Mouse (Mus musculus): ENCODE measurements around the gene BC107364. TPM values are rescaled to one million over a fixed set of nuclear protein-coding genes. Genes with fewer than 3 reads are reported as not detected.
"Not testable (repeated sequence)": the region's sequence is repeated elsewhere in the genome, so short reads cannot be mapped to it uniquely, and the experiment has no call there.

Gene BC107364
- polyA plus RNA-seq, 1 experiment: not detected

GRCm38 (mm10) chr3:96398911-96399310 lies 53.2 kb downstream of the BC107364 start:
- 0 out of 2 replicates have a peak, but pooled peaks cover 3% of the 10 kb centered on the region for H3K4me1 ChIP-seq (ENCODE audit: control insufficient read depth, insufficient read depth, insufficient read length)
- no peak overlapping the region for H3K4me3 ChIP-seq (ENCODE audit: extremely low read depth, insufficient read depth, insufficient read length)
- no peak overlapping the region for H3K27ac ChIP-seq (ENCODE audit: insufficient read depth, low read length)
- TF ChIP-seq POLR2A (IDR thresholded peaks at IDR 0.05; ENCODE audit: low read depth, low read length): no peak
- TF ChIP-seq CTCF (IDR thresholded peaks at IDR 0.05; ENCODE audit: extremely low read depth, insufficient read depth, insufficient read length, insufficient replicate concordance): no peak
- H3K27me3 ChIP-seq (ENCODE audit: control insufficient read depth, insufficient read depth, low read length): peaks cover 19% of the 10 kb centered on the region
- WGBS: 8% methylated on average over 5 of the region's 5 CpGs
- no peak for DNase-seq (ENCODE audit: low read depth in 1 of 2, low spot score in 2 of 2)
- H3K36me3 ChIP-seq (ENCODE audit: control insufficient read depth, insufficient read depth, low read length): no peaks in the 10 kb centered on the region

GRCm38 (mm10) chr3:96396857-96397256 lies 55.2 kb downstream of the BC107364 start:
- Histone ChIP-seq H3K4me3 (ENCODE audit: extremely low read depth, insufficient read depth, insufficient read length) (no peak overlapping the region), H3K27me3 (ENCODE audit: control insufficient read depth, insufficient read depth, low read length) (peaks cover 8% of the 10 kb centered on the region; the same call in 1 of the 2 replicates), H3K4me1 (ENCODE audit: control insufficient read depth, insufficient read depth, insufficient read length) (0 out of 2 replicates have a peak, but pooled peaks cover 2% of the 10 kb centered on the region), H3K36me3 (ENCODE audit: control insufficient read depth, insufficient read depth, low read length) (no peaks in the 10 kb centered on the region), H3K27ac (ENCODE audit: insufficient read depth, low read length) (no peak overlapping the region)
- TF ChIP-seq CTCF (IDR thresholded peaks at IDR 0.05; ENCODE audit: extremely low read depth, insufficient read depth, insufficient read length, insufficient replicate concordance): no peak
- TF ChIP-seq POLR2A (IDR thresholded peaks at IDR 0.05; ENCODE audit: low read depth, low read length): no peak
- no peak for DNase-seq (ENCODE audit: low read depth in 1 of 2, low spot score in 2 of 2)
- WGBS: 87% methylated on average over 7 of the region's 7 CpGs

- not testable (repeated sequence) for H3K27me3 ChIP-seq (ENCODE audit: control insufficient read depth, insufficient read depth, low read length); H3K4me3 ChIP-seq (ENCODE audit: extremely low read depth, insufficient read depth, insufficient read length); H3K4me1 ChIP-seq (ENCODE audit: control insufficient read depth, insufficient read depth, insufficient read length); H3K36me3 ChIP-seq (ENCODE audit: control insufficient read depth, insufficient read depth, low read length); H3K27ac ChIP-seq (ENCODE audit: insufficient read depth, low read length); DNase-seq (ENCODE audit: low read depth in 1 of 2, low spot score in 2 of 2)
- WGBS: no CpG with 5 or more reads among the region's 18 CpGs
Observed at GRCm38 (mm10) chr3:96387202-96387601, 64.9 kb downstream of the BC107364 start.

Other genes starting within 250 kb of the BC107364 start
- gene Bola1, start 232.6 kb downstream of the BC107364 start, polyA plus RNA-seq (2012; rRNA removed): 24.6 and 38.8 TPM in 2 replicates
- gene Hist2h2ab, start 232.4 kb downstream of the BC107364 start, polyA plus RNA-seq (2012; rRNA removed): 3.0 and 5.2 TPM in 2 replicates
- 31.1 and 44.3 TPM in 2 replicates for gene Hist2h2ac, start 231.4 kb downstream of the BC107364 start, polyA plus RNA-seq (2012; rRNA removed)
- 3.3 and 4.2 TPM in 2 replicates for gene Hist2h2be, start 231.2 kb downstream of the BC107364 start, polyA plus RNA-seq (2012; rRNA removed)
- gene Hist2h3c2, start 213.2 kb downstream of the BC107364 start, polyA plus RNA-seq (2012; rRNA removed): 66.4 and 158 TPM in 2 replicates
- gene Hist2h2aa2, start 212.0 kb downstream of the BC107364 start, polyA plus RNA-seq (2012; rRNA removed): 169 and 177 TPM in 2 replicates
- 95.6 and 174 TPM in 2 replicates for gene Hist2h2aa1, start 206.8 kb downstream of the BC107364 start, polyA plus RNA-seq (2012; rRNA removed)
- not detected in 2 replicates for gene Hist2h3c1, start 205.6 kb downstream of the BC107364 start, polyA plus RNA-seq (2012; rRNA removed)
- 9.3 and 15.4 TPM in 2 replicates for gene Hist2h4, start 189.0 kb downstream of the BC107364 start, polyA plus RNA-seq (2012; rRNA removed)
- gene Hist2h3b, start 183.7 kb downstream of the BC107364 start, polyA plus RNA-seq (2012; rRNA removed): 102 and 177 TPM in 2 replicates
- gene Hist2h2bb, start 182.6 kb downstream of the BC107364 start, polyA plus RNA-seq (2012; rRNA removed): 14.7 and 15.9 TPM in 2 replicates
- 5.2 and 6.0 TPM in 2 replicates for gene Fcgr1, start 158.3 kb downstream of the BC107364 start, polyA plus RNA-seq (2012; rRNA removed)
- gene Hfe2, start 72.9 kb upstream of the BC107364 start, polyA plus RNA-seq (2012; rRNA removed): 0.18 and 0.32 TPM in 2 replicates
- 423 and 439 TPM in 2 replicates for gene Txnip, start 105.7 kb upstream of the BC107364 start, polyA plus RNA-seq (2012; rRNA removed)
- 0.18 TPM in 1 of 2 replicates, not detected in the other for gene Gm16253, start 124.7 kb upstream of the BC107364 start, polyA plus RNA-seq (2012; rRNA removed)
- 9.2 and 10.7 TPM in 2 replicates for gene Polr3gl, start 141.9 kb upstream of the BC107364 start, polyA plus RNA-seq (2012; rRNA removed)
- 0.14 and 0.15 TPM in 2 replicates for gene Ankrd34a, start 144.3 kb upstream of the BC107364 start, polyA plus RNA-seq (2012; rRNA removed)
- 5.8 and 5.9 TPM in 2 replicates for gene Lix1l, start 148.8 kb upstream of the BC107364 start, polyA plus RNA-seq (2012; rRNA removed)
- 2.6 and 3.1 TPM in 2 replicates for gene Rbm8a, start 177.6 kb upstream of the BC107364 start, polyA plus RNA-seq (2012; rRNA removed)
- gene Pex11b, start 183.1 kb upstream of the BC107364 start, polyA plus RNA-seq (2012; rRNA removed): 17.5 and 21.0 TPM in 2 replicates
- 0.06 and 0.25 TPM in 2 replicates for gene Gm42957, start 183.2 kb upstream of the BC107364 start, polyA plus RNA-seq (2012; rRNA removed)
- gene Itga10, start 193.3 kb upstream of the BC107364 start, polyA plus RNA-seq (2012; rRNA removed): 1.1 and 1.3 TPM in 2 replicates
- gene Ankrd35, start 217.8 kb upstream of the BC107364 start, polyA plus RNA-seq (2012; rRNA removed): 0.74 and 0.97 TPM in 2 replicates
- 30.9 and 31.0 TPM in 2 replicates for gene Pias3, start 244.1 kb upstream of the BC107364 start, polyA plus RNA-seq (2012; rRNA removed)

All from spleen, adult 2 months (tissue).